Mouse (Mus musculus) liver, embryonic 11.5 days (tissue): Measurements from ENCODE around the gene Rgr. TPM values are rescaled to one million over a fixed set of nuclear protein-coding genes. Genes with fewer than 3 reads are reported as not detected.

Source experiments
- ATAC-seq: fragments of 200-750 bp; cut with Nextera tagmentation; replicated peaks from 2 replicates; pipeline ENCODE4 v1.8.0; 2017; ENCODE audit warnings: moderate number of reproducible peaks, mild to moderate bottlenecking, moderate TSS enrichment, moderate library complexity; ENCODE audit not compliant: low FRiP score
- DNase-seq: peaks from one replicate; pipeline ENCODE4 v3.0.0-alpha.2; 2017; ENCODE audit warnings: low spot score
- H3K27ac ChIP-seq: fragments of 300-500 bp; sonication (generic); 2 replicates; pipeline ENCODE4 v1.5.1; 2014; ENCODE audit warnings: mild to moderate bottlenecking, low read depth, low read length, control low read depth
- H3K27me3 ChIP-seq: fragments of 300-500 bp; sonication (generic); replicated peaks from 2 replicates; pipeline ENCODE4 v1.6.1; 2014; ENCODE audit warnings: low read length, mixed read lengths; ENCODE audit not compliant: control insufficient read depth, insufficient read depth
- H3K36me3 ChIP-seq: fragments of 300-500 bp; sonication (generic); 2 replicates; pipeline ENCODE4 v1.6.1; 2014; ENCODE audit warnings: mild to moderate bottlenecking, low read length, moderate library complexity, mixed read lengths; ENCODE audit not compliant: control insufficient read depth, insufficient read depth
- H3K4me1 ChIP-seq: fragments of 300-500 bp; sonication (generic); replicated peaks from 2 replicates; pipeline ENCODE4 v1.6.1; 2014; ENCODE audit warnings: low read length, mixed read lengths; ENCODE audit not compliant: control insufficient read depth, insufficient read depth
- H3K4me2 ChIP-seq: fragments of 300-500 bp; sonication (generic); 2 replicates; pipeline ENCODE4 v1.6.1; 2014; ENCODE audit warnings: mild to moderate bottlenecking, control low read depth, moderate library complexity
- H3K4me3 ChIP-seq: fragments of 300-500 bp; sonication (generic); 2 replicates; pipeline ENCODE4 v1.5.1; 2014; ENCODE audit warnings: low read depth, low read length, control low read depth
- H3K9ac ChIP-seq: fragments of 300-500 bp; sonication (generic); 2 replicates; pipeline ENCODE4 v1.6.1; 2014; ENCODE audit warnings: low read depth, low read length, control low read depth
- H3K9me3 ChIP-seq: fragments of 300-500 bp; sonication (generic); 2 replicates; pipeline ENCODE4 v1.6.1; 2016; ENCODE audit warnings: low read length, inconsistent platforms, mixed read lengths; ENCODE audit not compliant: control insufficient read depth
- WGBS: fragments of 180-500 bp; shearing (Covaris S2); extraction: QIAGEN DNeasy Blood & Tissue Kit; methylation state at CpG from one replicate; pipeline ENCODE4 v1.1.7; 2014; 5-methylcytosine and 5-hydroxymethylcytosine counted together
- polyA plus RNA-seq: library from polyadenylated mRNA; unstranded; fragments of >200 nt; fragmentation: Nextera tagmentation; extraction: Ambion mirVana; gene quantifications from 2 replicates; pipeline ENCODE4 v1.2.1, GENCODE M21; 2014

Rgr gene
- polyA plus RNA-seq, 1 experiment from 2014 or later = not detected

DNA sequence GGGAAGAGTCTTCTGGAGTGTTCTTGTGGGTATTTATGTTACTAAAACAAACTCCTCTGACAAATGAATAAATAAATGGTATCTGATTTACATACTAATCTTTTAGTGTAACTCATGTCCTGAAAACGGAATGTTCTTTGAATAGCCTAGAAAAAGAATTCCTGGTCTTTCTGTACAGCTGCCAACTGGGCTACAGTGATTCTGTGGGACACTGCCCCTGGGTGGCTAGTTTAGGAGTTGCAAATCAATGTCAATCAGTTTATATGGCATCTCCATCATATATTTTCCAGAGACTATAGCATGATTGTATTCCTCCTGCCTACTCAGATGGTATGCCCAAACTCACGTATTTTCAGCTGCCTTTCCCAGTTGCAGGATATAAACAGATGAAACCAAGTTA, 16.1 kb upstream of the Rgr start:
- H3K36me3 ChIP-seq = no peaks in the 10 kb centered on the region
- H3K27me3 ChIP-seq = no peaks in the 10 kb centered on the region
- H3K4me2 ChIP-seq = no peak overlapping the region
- no peak for DNase-seq
- no peak overlapping the region for H3K4me3 ChIP-seq
- no peaks in the 10 kb centered on the region for H3K9me3 ChIP-seq
- H3K27ac ChIP-seq = no peak overlapping the region
- H3K9ac ChIP-seq = no peak overlapping the region
- ATAC-seq = no peak
- H3K4me1 ChIP-seq = no peaks in the 10 kb centered on the region
- 45% methylated on average over 2 of the region's 2 CpGs for WGBS

DNA sequence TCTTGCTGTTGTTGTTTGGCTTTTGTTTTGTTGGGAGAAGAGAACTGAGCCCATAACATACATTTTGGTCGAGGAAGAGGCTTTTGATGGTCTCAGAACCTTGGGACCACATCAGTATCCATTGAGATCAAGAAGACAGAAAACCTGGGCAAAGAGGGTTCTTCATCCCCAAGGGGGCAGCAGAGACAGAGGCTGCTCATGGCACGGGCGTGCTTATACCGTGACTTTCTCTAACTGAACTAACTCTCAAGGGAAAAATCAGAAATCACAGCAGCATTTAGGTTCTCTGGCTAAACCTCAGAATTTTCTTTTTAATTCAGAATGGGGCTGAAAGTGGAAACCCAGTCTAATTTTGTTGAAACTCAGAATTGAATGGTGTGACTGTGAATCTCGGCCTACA, 14.3 kb downstream of the Rgr start:
- no peaks in the 10 kb centered on the region for H3K4me1 ChIP-seq
- no peak for ATAC-seq
- H3K36me3 ChIP-seq = no peaks in the 10 kb centered on the region
- no peaks in the 10 kb centered on the region for H3K27me3 ChIP-seq
- H3K27ac ChIP-seq = no peak overlapping the region
- H3K9ac ChIP-seq = no peak overlapping the region
- H3K9me3 ChIP-seq = no peaks in the 10 kb centered on the region
- H3K4me2 ChIP-seq = no peak overlapping the region
- no peak for DNase-seq
- no peak overlapping the region for H3K4me3 ChIP-seq
- 56% methylated on average over 5 of the region's 5 CpGs for WGBS

DNA sequence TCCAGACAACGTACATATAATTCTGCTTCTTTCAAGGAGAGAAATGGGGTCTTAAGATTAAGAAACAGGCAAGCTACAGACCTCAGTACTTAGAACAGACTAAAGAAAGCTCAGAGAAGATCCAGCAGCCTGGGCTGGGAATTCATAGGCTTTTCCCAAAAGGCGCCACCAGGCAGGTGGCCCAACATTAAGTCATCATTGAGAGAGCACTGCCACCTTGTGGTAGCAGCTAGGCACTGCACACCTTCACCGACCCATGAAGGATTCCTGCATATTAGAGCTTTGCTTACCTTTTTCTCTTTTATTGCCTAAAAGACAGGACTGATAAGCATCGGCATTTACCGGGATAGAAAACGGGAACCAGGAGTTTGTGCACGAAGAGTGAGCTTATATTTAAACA, 15.5 kb downstream of the Rgr start:
- Histone ChIP-seq H3K4me2 (no peak overlapping the region), H3K9ac (no peak overlapping the region), H3K36me3 (no peaks in the 10 kb centered on the region), H3K9me3 (no peaks in the 10 kb centered on the region), H3K4me3 (no peak overlapping the region), H3K4me1 (no peaks in the 10 kb centered on the region), H3K27ac (no peak overlapping the region), H3K27me3 (no peaks in the 10 kb centered on the region)
- WGBS = 15% methylated on average over 7 of the region's 7 CpGs
- 0 out of 2 replicates have a peak, but pooled peaks have one; percentile 31 for ATAC-seq
- peak; percentile 39 for DNase-seq

DNA sequence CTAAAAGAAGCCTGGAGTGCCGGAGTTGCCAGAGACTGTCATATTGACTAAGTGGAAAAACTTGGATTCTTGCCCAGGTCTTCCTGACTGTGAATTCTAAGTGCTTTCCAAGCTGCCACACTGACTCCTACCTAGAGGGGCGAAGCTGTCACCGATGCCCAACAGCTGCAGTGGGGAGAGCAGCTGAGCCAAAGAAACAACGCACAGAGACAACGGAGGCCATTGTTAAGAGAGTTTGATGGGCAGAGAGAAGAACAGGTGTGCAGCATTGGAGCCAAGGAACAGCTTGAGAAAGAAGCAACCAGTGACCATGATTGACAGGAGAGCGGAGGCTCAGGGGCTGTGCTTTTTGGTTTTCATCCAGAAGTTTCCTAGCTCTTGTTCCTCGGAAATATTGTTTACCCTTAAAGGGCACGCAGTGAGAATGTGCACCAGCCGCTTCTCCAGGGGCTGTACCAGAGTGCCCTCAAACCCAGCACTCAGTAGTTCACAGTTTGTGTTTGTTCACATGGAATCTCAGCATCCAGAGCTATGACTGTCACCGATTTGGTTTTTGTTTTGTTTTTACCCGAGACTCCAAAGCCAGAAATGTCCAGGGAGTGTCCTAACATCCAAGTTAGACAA, 16.2 kb downstream of the Rgr start:
- no peaks in the 10 kb centered on the region for H3K27me3 ChIP-seq
- no peak overlapping the region for H3K27ac ChIP-seq
- no peak overlapping the region for H3K9ac ChIP-seq
- H3K4me2 ChIP-seq = no peak overlapping the region
- DNase-seq (no peak), ATAC-seq (no peak)
- no peaks in the 10 kb centered on the region for H3K36me3 ChIP-seq
- no peak overlapping the region for H3K4me3 ChIP-seq
- H3K4me1 ChIP-seq = no peaks in the 10 kb centered on the region
- 84% methylated on average over 11 of the region's 11 CpGs for WGBS
- H3K9me3 ChIP-seq = no peaks in the 10 kb centered on the region

DNA sequence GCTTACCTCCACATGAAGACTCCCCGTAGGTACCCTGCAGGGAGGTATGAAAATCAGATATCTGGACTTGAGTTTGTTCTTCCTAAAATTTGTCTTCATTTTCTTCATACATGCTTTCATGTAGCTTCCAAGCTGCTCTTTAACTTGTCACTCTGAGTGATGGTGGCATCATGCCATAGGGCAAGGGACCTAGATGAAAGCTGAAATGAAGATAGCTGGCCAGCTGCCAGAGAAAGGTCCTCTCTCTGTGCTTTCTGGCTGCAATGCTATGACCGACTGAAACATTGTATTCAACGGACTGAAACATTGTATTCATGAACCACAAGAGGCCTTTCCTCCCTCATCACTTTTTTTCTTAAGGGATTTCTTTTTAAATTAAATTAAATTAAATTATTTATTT, 20.2 kb downstream of the Rgr start:
- ATAC-seq (no peak), DNase-seq (no peak)
- no peaks in the 10 kb centered on the region for H3K4me1 ChIP-seq
- no peak overlapping the region for H3K27ac ChIP-seq
- no peaks in the 10 kb centered on the region for H3K36me3 ChIP-seq
- 87% methylated on average over 3 of the region's 3 CpGs for WGBS
- no peaks in the 10 kb centered on the region for H3K27me3 ChIP-seq
- H3K9ac ChIP-seq = no peak overlapping the region
- no peak overlapping the region for H3K4me3 ChIP-seq
- H3K9me3 ChIP-seq = no peaks in the 10 kb centered on the region
- no peak overlapping the region for H3K4me2 ChIP-seq

DNA sequence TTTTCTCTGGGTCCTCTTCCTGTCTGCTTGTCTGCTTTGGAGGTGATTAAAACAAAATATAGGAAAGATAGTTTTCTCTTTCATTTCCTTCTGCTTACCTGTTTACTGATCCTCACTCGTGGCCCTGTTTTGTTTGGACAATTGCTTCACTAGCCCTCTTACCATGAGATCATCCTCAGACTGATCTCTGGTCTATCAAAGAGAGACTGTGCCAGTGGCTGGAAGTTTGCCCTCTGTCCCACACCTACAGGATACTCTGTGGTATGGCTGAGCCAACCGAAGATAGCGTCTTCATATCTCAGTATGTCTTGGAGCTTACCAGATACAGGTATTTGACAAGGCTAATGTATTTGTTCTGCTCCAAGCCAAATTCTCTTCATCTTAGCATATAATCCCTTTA, 20.8 kb downstream of the Rgr start:
- H3K4me2 ChIP-seq = no peak overlapping the region
- H3K27ac ChIP-seq = no peak overlapping the region
- no peaks in the 10 kb centered on the region for H3K9me3 ChIP-seq
- DNase-seq (no peak), ATAC-seq (no peak)
- 90% methylated on average over 3 of the region's 3 CpGs for WGBS
- no peak overlapping the region for H3K4me3 ChIP-seq
- no peak overlapping the region for H3K9ac ChIP-seq
- no peaks in the 10 kb centered on the region for H3K36me3 ChIP-seq
- H3K4me1 ChIP-seq = no peaks in the 10 kb centered on the region
- no peaks in the 10 kb centered on the region for H3K27me3 ChIP-seq

DNA sequence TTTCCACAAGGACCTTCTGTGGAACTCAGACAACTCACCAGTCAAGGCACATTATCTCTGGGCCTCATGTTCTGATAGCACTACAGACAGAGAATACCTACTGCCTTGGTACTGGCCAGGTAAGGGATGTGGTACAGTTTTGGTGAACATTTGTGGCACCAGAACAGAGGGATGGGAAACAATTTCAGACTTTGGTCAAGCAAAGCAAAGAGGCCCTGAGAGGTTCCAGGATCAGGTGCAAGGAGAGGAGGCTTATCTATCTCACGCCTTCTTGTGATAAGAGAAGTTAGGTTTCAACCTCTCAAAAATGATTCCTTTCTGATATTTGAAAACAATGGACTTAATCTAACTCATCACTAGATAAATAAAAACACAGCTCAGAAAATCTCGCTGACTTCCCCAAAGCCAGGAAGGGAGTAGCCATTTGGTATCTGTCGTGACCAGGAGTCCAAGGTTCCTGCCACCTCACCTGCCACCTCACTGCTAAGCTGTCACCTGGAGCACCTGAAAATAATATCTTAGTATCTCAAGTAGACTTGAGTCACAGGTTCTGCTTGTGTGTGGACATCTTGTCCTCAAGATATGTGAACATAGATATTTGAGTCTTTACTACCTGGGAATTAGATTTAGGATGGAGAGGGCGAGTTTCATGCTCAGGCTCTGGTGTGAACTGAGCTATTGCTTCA, 21.4 kb downstream of the Rgr start:
- H3K9me3 ChIP-seq = no peaks in the 10 kb centered on the region
- H3K4me3 ChIP-seq = no peak overlapping the region
- no peak overlapping the region for H3K27ac ChIP-seq
- H3K36me3 ChIP-seq = no peaks in the 10 kb centered on the region
- DNase-seq (no peak), ATAC-seq (no peak)
- WGBS = 69% methylated on average over 4 of the region's 4 CpGs
- H3K4me2 ChIP-seq = no peak overlapping the region
- H3K27me3 ChIP-seq = no peaks in the 10 kb centered on the region
- no peak overlapping the region for H3K9ac ChIP-seq
- no peaks in the 10 kb centered on the region for H3K4me1 ChIP-seq

DNA sequence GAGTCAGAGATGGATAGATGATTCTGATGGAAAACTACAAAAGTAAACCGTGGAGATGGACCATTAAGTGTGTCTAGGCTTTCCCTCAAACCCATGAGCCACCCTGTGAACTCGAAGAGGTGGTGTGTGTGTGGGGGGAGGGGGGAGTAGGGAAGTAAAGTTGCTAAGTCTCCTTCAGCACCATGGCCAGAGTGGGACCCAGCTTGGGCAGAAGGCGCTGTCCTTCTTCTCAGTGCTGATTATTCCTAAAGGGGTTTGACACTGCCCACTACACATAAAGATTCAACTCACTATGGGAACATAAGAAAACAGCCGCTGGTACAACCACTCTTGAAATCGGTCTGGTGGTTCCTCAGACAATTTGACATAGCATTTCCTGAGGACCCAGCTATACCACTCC, 32.9 kb downstream of the Rgr start:
- Histone ChIP-seq H3K36me3 (no peaks in the 10 kb centered on the region), H3K27ac (no peak overlapping the region), H3K4me1 (no peaks in the 10 kb centered on the region), H3K27me3 (no peaks in the 10 kb centered on the region), H3K9me3 (no peaks in the 10 kb centered on the region), H3K9ac (no peak overlapping the region), H3K4me3 (no peak overlapping the region), H3K4me2 (no peak overlapping the region)
- DNase-seq (no peak), ATAC-seq (no peak)
- WGBS = 33% methylated on average over 5 of the region's 5 CpGs

DNA sequence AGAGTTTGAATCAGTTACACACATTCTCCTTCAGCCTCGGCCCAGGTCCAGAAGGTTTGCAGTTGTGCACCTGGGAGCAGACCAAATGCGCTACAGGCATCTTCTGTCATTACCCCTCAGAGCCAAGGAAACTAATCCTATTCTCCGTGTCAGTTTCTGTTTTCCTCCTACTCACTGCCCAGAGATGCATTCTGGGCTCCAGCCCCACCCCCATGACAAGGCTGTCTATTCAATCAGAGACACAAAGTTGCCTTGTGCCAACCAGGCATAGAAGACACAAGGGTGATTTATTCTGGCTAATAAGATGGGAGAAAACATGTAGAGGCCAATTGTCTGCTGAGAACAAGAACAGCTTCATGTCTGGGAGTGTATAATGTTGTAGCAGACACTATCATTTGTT, 35.1 kb downstream of the Rgr start:
- Histone ChIP-seq H3K27ac (no peak overlapping the region), H3K9me3 (no peaks in the 10 kb centered on the region), H3K27me3 (no peaks in the 10 kb centered on the region), H3K4me1 (no peaks in the 10 kb centered on the region), H3K36me3 (no peaks in the 10 kb centered on the region), H3K9ac (no peak overlapping the region), H3K4me2 (no peak overlapping the region), H3K4me3 (no peak overlapping the region)
- ATAC-seq (no peak), DNase-seq (no peak)
- WGBS = 63% methylated on average over 3 of the region's 3 CpGs
